Mouse (Mus musculus) adrenal gland, postnatal 36 days (tissue): ENCODE measurements around the gene Gpr153. TPM values are rescaled to one million over a fixed set of nuclear protein-coding genes. Genes with fewer than 3 reads are reported as not detected.

Experiments
- DNase-seq, 2 experiments: peaks; one replicate each; pipeline ENCODE4 v3.0.0; 2021; ENCODE audit warnings: mixed read lengths in 1 of 2
- total RNA-seq, 2 experiments: library from RNA; stranded (reverse); gene quantifications; 2 replicates each; pipeline ENCODE4 v1.2.3; 2021

Gpr153 gene
- total RNA-seq, 2 experiments from 2014 or later: 4.7 to 7.2 TPM

GRCm38 (mm10) chr4:152264867-152265568, 9.0 kb upstream of the Gpr153 start:
- no peak for DNase-seq

GRCm38 (mm10) chr4:152265791-152266190, 8.2 kb upstream of the Gpr153 start:
- DNase-seq: no peak

- no peak for DNase-seq
These were observed 7.7 kb upstream of the Gpr153 start for GRCm38 (mm10) chr4:152266236-152266895.

- DNase-seq: peak; percentile 73 to 77
These were observed 6.2 kb upstream of the Gpr153 start for GRCm38 (mm10) chr4:152267748-152268369.

GRCm38 (mm10) chr4:152269967-152270366, 4.1 kb upstream of the Gpr153 start:
- DNase-seq: no peak

GRCm38 (mm10) chr4:152270599-152270998, 3.4 kb upstream of the Gpr153 start:
- DNase-seq: no peak

GRCm38 (mm10) chr4:152271334-152271733, 2.7 kb upstream of the Gpr153 start:
- no peak for DNase-seq

GRCm38 (mm10) chr4:152272006-152272405, 2.0 kb upstream of the Gpr153 start:
- no peak for DNase-seq

- DNase-seq: peak; percentile 35 to 39
These were observed 1.5 kb upstream of the Gpr153 start for GRCm38 (mm10) chr4:152272449-152273049.

- DNase-seq: no peak
These were observed 841 bp upstream of the Gpr153 start for GRCm38 (mm10) chr4:152273191-152273590.

GRCm38 (mm10) chr4:152274681-152275131, 674 bp downstream of the Gpr153 start:
- DNase-seq: no peak

- DNase-seq: peak in 1 of 2 experiments; percentile 49
These were observed 2.6 kb downstream of the Gpr153 start for GRCm38 (mm10) chr4:152276389-152277347.

- DNase-seq: no peak
These were observed 3.9 kb downstream of the Gpr153 start for GRCm38 (mm10) chr4:152277916-152278315.

GRCm38 (mm10) chr4:152278986-152279385, 5.0 kb downstream of the Gpr153 start:
- no peak for DNase-seq

GRCm38 (mm10) chr4:152281601-152282000, 7.6 kb downstream of the Gpr153 start:
- DNase-seq: no peak

GRCm38 (mm10) chr4:152282721-152283120, 8.7 kb downstream of the Gpr153 start:
- DNase-seq: no peak

GRCm38 (mm10) chr4:152283186-152283950, 9.3 kb downstream of the Gpr153 start:
- peak; percentile 92 to 94 for DNase-seq

- DNase-seq: peak; percentile 64 to 73
These were observed 11.5 kb downstream of the Gpr153 start for GRCm38 (mm10) chr4:152285505-152285904.

GRCm38 (mm10) chr4:152286183-152286582, 12.2 kb downstream of the Gpr153 start:
- DNase-seq: no peak

GRCm38 (mm10) chr4:152286887-152287286, 12.9 kb downstream of the Gpr153 start:
- DNase-seq: peak; percentile 83 to 88
